Mouse (Mus musculus) heart, postnatal 0 days (tissue): ENCODE results near the gene Pirb.

Experiments used
- CTCF ChIP-seq: IDR thresholded peaks from 2 replicates; pipeline ENCODE4 v1.5.1; 2016; ENCODE audit warnings: antibody characterized with exemption, control low read depth, low read depth
- EP300 ChIP-seq: IDR thresholded peaks from 2 replicates; pipeline ENCODE4 v1.6.1; 2016; ENCODE audit warnings: antibody characterized with exemption, low read depth

- TF ChIP-seq CTCF, result no peak
- TF ChIP-seq EP300, result no peak
Measured at GRCm38 (mm10) chr7:3694076-3694948, 25.9 kb downstream of the Pirb start.
